In genomic region chr2:72318421-72318820, GRCm38 (mm10) we compare ENCODE assay signal across 12 mouse cellular contexts. TPM values are rescaled to one million over a fixed set of nuclear protein-coding genes. Genes with fewer than 3 reads are reported as not detected.
DNase-seq lines count a peak whose midpoint lies in the region; ATAC-seq and TF ChIP-seq lines count a peak whose summit lies in the region.
"Had no signal": no experiment of that assay in that cellular context is flagged by ENCODE, and none has a peak within 500 bp of the region (broad histone marks: within the 10 kb centered on the region; RNA-seq: fewer than 3 reads in every experiment).

No protein-coding gene starts in this region.

- no peaks in the 10 kb centered on the region for H3K36me3 ChIP-seq in lung, postnatal 0 days (ENCODE audit: insufficient read depth, low read length)
- H3K36me3 ChIP-seq in intestine, postnatal 0 days (ENCODE audit: control insufficient read depth, insufficient read depth) = no peaks in the 10 kb centered on the region; the same call in 1 of the 2 replicates
- H3K36me3 ChIP-seq in stomach, embryonic 16.5 days (ENCODE audit: control insufficient read depth, insufficient read depth, low read length) = no peaks in the 10 kb centered on the region
- H3K36me3 ChIP-seq: forebrain, embryonic 10.5 days had no signal

- H3K27me3 ChIP-seq in lung, postnatal 0 days (replicated peaks; ENCODE audit: insufficient read depth, low read length) = no peaks in the 10 kb centered on the region
- H3K27me3 ChIP-seq in intestine, postnatal 0 days (replicated peaks; ENCODE audit: control insufficient read depth, insufficient read depth, low read length) = no peaks in the 10 kb centered on the region
- H3K27me3 ChIP-seq in stomach, embryonic 16.5 days (ENCODE audit: control insufficient read depth, insufficient read depth, low read length) = no peaks in the 10 kb centered on the region

- peak; percentile 86 for ATAC-seq in lung, postnatal 0 days
- no peak for ATAC-seq in intestine, postnatal 0 days
- ATAC-seq in stomach, embryonic 16.5 days (ENCODE audit: insufficient read depth, low FRiP score) = peak; percentile 76

- WGBS in lung, postnatal 0 days = 35% methylated on average over 4 of the region's 4 CpGs
- WGBS in intestine, postnatal 0 days = 46% methylated on average over 4 of the region's 4 CpGs
- WGBS in stomach, embryonic 16.5 days = 23% methylated on average over 4 of the region's 4 CpGs

- H3K4me3 ChIP-seq in lung, postnatal 0 days (ENCODE audit: low read depth, low read length) = no peak overlapping the region
- H3K4me3 ChIP-seq in intestine, postnatal 0 days (ENCODE audit: low read depth, low read length) = no peak overlapping the region
- no peak overlapping the region for H3K4me3 ChIP-seq in stomach, embryonic 16.5 days (replicated peaks; ENCODE audit: low read length)
- H3K4me3 ChIP-seq: forebrain, embryonic 10.5 days had no signal

- DNase-seq in heart, adult 11 months = peak; percentile 94
- no peak for DNase-seq in heart, postnatal 14 days
- peak; percentile 89 for DNase-seq in lung, postnatal 0 days (ENCODE audit: low spot score)
- no peak for DNase-seq in lung, postnatal 36 days
- DNase-seq in spleen, postnatal 10 days (ENCODE audit: low spot score in 2 of 2) = no peak
- DNase-seq in testis, postnatal 10 days (ENCODE audit: low spot score) = no peak
- DNase-seq: cerebellum, adult 2 months; gastrocnemius, postnatal 36 days; kidney, postnatal 36 days had no signal

- H3K27ac ChIP-seq in lung, postnatal 0 days (ENCODE audit: low read length) = peak overlapping the region; percentile 63
- H3K27ac ChIP-seq in intestine, postnatal 0 days (ENCODE audit: low read depth, low read length) = peak overlapping the region; percentile 22
- H3K27ac ChIP-seq in stomach, embryonic 16.5 days (ENCODE audit: low read length) = peak overlapping the region; percentile 85
- H3K27ac ChIP-seq: forebrain, embryonic 10.5 days had no signal

- TF ChIP-seq EP300 in lung, postnatal 0 days (IDR thresholded peaks at IDR 0.05) = no peak

- H3K4me2 ChIP-seq in lung, postnatal 0 days (replicated peaks; ENCODE audit: low read depth, low read length) = no peak overlapping the region
- H3K4me2 ChIP-seq in intestine, postnatal 0 days (replicated peaks; ENCODE audit: low read depth) = no peak overlapping the region
- no peak overlapping the region for H3K4me2 ChIP-seq in stomach, embryonic 16.5 days (ENCODE audit: low read depth, low read length)

- TF ChIP-seq CTCF in lung, postnatal 0 days (IDR thresholded peaks at IDR 0.05) = no peak
- TF ChIP-seq CTCF in intestine, postnatal 0 days (IDR thresholded peaks at IDR 0.05; ENCODE audit: low read depth) = no peak

- no peaks in the 10 kb centered on the region for H3K9me3 ChIP-seq in lung, postnatal 0 days (ENCODE audit: low read length)
- H3K9me3 ChIP-seq in intestine, postnatal 0 days (ENCODE audit: control insufficient read depth) = no peaks in the 10 kb centered on the region
- H3K9me3 ChIP-seq in stomach, embryonic 16.5 days (replicated peaks; ENCODE audit: control insufficient read depth, low read length) = no peaks in the 10 kb centered on the region
- H3K9me3 ChIP-seq: forebrain, embryonic 10.5 days had no signal

- H3K9ac ChIP-seq in lung, postnatal 0 days (replicated peaks; ENCODE audit: low read depth) = no peak overlapping the region
- no peak overlapping the region for H3K9ac ChIP-seq in intestine, postnatal 0 days (ENCODE audit: low read depth, low read length)
- H3K9ac ChIP-seq in stomach, embryonic 16.5 days (ENCODE audit: low read length) = no peak overlapping the region

- peaks cover 13% of the 10 kb centered on the region; the same call in 1 of the 2 replicates for H3K4me1 ChIP-seq in lung, postnatal 0 days (ENCODE audit: insufficient read depth, low read depth, low read length)
- H3K4me1 ChIP-seq in intestine, postnatal 0 days (replicated peaks; ENCODE audit: control insufficient read depth, insufficient read depth, low read length) = no peaks in the 10 kb centered on the region; the same call in 1 of the 2 replicates
- H3K4me1 ChIP-seq in stomach, embryonic 16.5 days (ENCODE audit: control insufficient read depth, insufficient read depth, low read length) = peaks cover 18% of the 10 kb centered on the region

- intact Hi-C loops in heart, postnatal 14 days (cut with DNase I) = no loop called here

RNA-seq across cellular contexts. Expression of gene Map3k20, which starts 33.0 kb away (rescaled TPM):
- total RNA-seq in heart, postnatal 14 days (2021) = 100 to 1,000 TPM; 220 to 230 TPM
- 18.5 and 19.4 TPM in 2 replicates for polyA plus RNA-seq in lung, postnatal 0 days (2015; fragmentation: Nextera tagmentation; extraction: Ambion mirVana)
- polyA plus RNA-seq in intestine, postnatal 0 days (2015; fragmentation: Nextera tagmentation; extraction: Ambion mirVana) = 9.0 and 9.6 TPM in 2 replicates
- polyA plus RNA-seq in stomach, embryonic 16.5 days (2015; fragmentation: Nextera tagmentation; extraction: Ambion mirVana) = 24.6 and 25.0 TPM in 2 replicates

Comparison
In these comparisons a context has a peak if more than half of its experiments do, and no peak if none do; other contexts are left out.
1. DNase-seq: peak in heart, adult 11 months (single experiment) and lung, postnatal 0 days (single experiment); none in heart, postnatal 14 days (0 of 2), lung, postnatal 36 days (single experiment), spleen, postnatal 10 days (0 of 2) and testis, postnatal 10 days (single experiment).
2. H3K27ac ChIP-seq: peak in every context shown above with its lines; median percentile 85 in stomach, embryonic 16.5 days; 63 in lung, postnatal 0 days; 22 in intestine, postnatal 0 days.